8 mouse cellular contexts compared by ENCODE assay signal in genomic region chr1:183146795-183147194, GRCm38 (mm10).
A peak's percentile ranks its signal among the peaks of the same experiment; 100 is the strongest.
DNase-seq lines count a peak whose midpoint lies in the region; ATAC-seq and TF ChIP-seq lines count a peak whose summit lies in the region.

No protein-coding gene starts in this region.

- 19% methylated on average over 9 of the region's 9 CpGs for WGBS in forebrain, embryonic 11.5 days
- WGBS in forebrain, embryonic 14.5 days: 16% methylated on average over 9 of the region's 9 CpGs
- 18% methylated on average over 9 of the region's 9 CpGs for WGBS in lung, embryonic 16.5 days
- 3% methylated on average over 9 of the region's 9 CpGs for WGBS in limb, embryonic 14.5 days
- WGBS in stomach, embryonic 14.5 days: 11% methylated on average over 9 of the region's 9 CpGs

- no peak for TF ChIP-seq POLR2A in limb, embryonic 14.5 days (IDR thresholded peaks at IDR 0.05; ENCODE audit: borderline replicate concordance, extremely low read depth, insufficient read depth, insufficient read length)

- peak; percentile 19; the same call in 1 of the 2 replicates for ATAC-seq in forebrain, embryonic 11.5 days (replicated peaks; ENCODE audit: low FRiP score)
- ATAC-seq in forebrain, embryonic 14.5 days: no peak
- ATAC-seq in lung, embryonic 16.5 days (ENCODE audit: low read depth): no peak
- ATAC-seq in limb, embryonic 14.5 days (ENCODE audit: low FRiP score, low read depth): no peak
- ATAC-seq in stomach, embryonic 14.5 days (ENCODE audit: insufficient number of reproducible peaks, insufficient read depth, low FRiP score, low read depth): no peak

- H3K4me1 ChIP-seq in forebrain, embryonic 11.5 days (replicated peaks; ENCODE audit: control insufficient read depth, insufficient read depth, low read length): peaks cover 16% of the 10 kb centered on the region
- peaks cover 9% of the 10 kb centered on the region for H3K4me1 ChIP-seq in forebrain, embryonic 14.5 days (ENCODE audit: control insufficient read depth, insufficient read depth, low read length)
- H3K4me1 ChIP-seq in lung, embryonic 16.5 days (replicated peaks; ENCODE audit: control insufficient read depth, insufficient read depth, low read length): peaks cover 28% of the 10 kb centered on the region
- peaks cover 48% of the 10 kb centered on the region for H3K4me1 ChIP-seq in limb, embryonic 14.5 days (ENCODE audit: control insufficient read depth, insufficient read depth, low read length)
- peaks cover 31% of the 10 kb centered on the region for H3K4me1 ChIP-seq in stomach, embryonic 14.5 days (ENCODE audit: control insufficient read depth, insufficient read depth, low read length)

- no peak overlapping the region for H3K4me2 ChIP-seq in forebrain, embryonic 11.5 days (ENCODE audit: low read depth, low read length, severe bottlenecking)
- no peak overlapping the region for H3K4me2 ChIP-seq in forebrain, embryonic 14.5 days (ENCODE audit: low read length)
- H3K4me2 ChIP-seq in lung, embryonic 16.5 days (ENCODE audit: low read depth, low read length): peak overlapping the region; percentile 46
- H3K4me2 ChIP-seq in limb, embryonic 14.5 days (replicated peaks; ENCODE audit: low read depth, low read length, severe bottlenecking): peak overlapping the region; percentile 53
- H3K4me2 ChIP-seq in stomach, embryonic 14.5 days (replicated peaks; ENCODE audit: low read depth, low read length): peak overlapping the region; percentile 26; the same call in 1 of the 2 replicates

- no peaks in the 10 kb centered on the region for H3K9me3 ChIP-seq in forebrain, embryonic 11.5 days (ENCODE audit: control insufficient read depth, low read length)
- no peaks in the 10 kb centered on the region for H3K9me3 ChIP-seq in forebrain, embryonic 14.5 days (replicated peaks; ENCODE audit: control insufficient read depth, low read length)
- no peaks in the 10 kb centered on the region for H3K9me3 ChIP-seq in lung, embryonic 16.5 days (ENCODE audit: control insufficient read depth, low read length)
- no peaks in the 10 kb centered on the region for H3K9me3 ChIP-seq in limb, embryonic 14.5 days (ENCODE audit: control insufficient read depth, low read length)
- H3K9me3 ChIP-seq in stomach, embryonic 14.5 days (ENCODE audit: control insufficient read depth, low read depth, low read length): no peaks in the 10 kb centered on the region

- no peaks in the 10 kb centered on the region for H3K27me3 ChIP-seq in forebrain, embryonic 11.5 days (ENCODE audit: control insufficient read depth, insufficient read depth, low read length)
- no peaks in the 10 kb centered on the region for H3K27me3 ChIP-seq in forebrain, embryonic 14.5 days (replicated peaks; ENCODE audit: control insufficient read depth, insufficient read depth, low read length)
- no peaks in the 10 kb centered on the region for H3K27me3 ChIP-seq in lung, embryonic 16.5 days (ENCODE audit: control insufficient read depth, insufficient read depth, low read depth, low read length)
- no peaks in the 10 kb centered on the region for H3K27me3 ChIP-seq in limb, embryonic 14.5 days (ENCODE audit: control insufficient read depth, insufficient read depth, low read length)
- no peaks in the 10 kb centered on the region for H3K27me3 ChIP-seq in stomach, embryonic 14.5 days (ENCODE audit: control insufficient read depth, insufficient read depth, low read length)

- no peak for DNase-seq in forebrain, embryonic 11.5 days (ENCODE audit: low spot score)
- DNase-seq in forebrain, embryonic 14.5 days (ENCODE audit: low spot score): no peak
- DNase-seq in lung, postnatal 36 days: no peak
- DNase-seq in limb, embryonic 14.5 days (ENCODE audit: low spot score): no peak
- DNase-seq in testis, postnatal 10 days (ENCODE audit: low spot score): no peak
- DNase-seq in frontal cortex, postnatal 10 days (ENCODE audit: low spot score in 2 of 2): no peak

- no peak overlapping the region for H3K9ac ChIP-seq in forebrain, embryonic 11.5 days (ENCODE audit: low read length)
- H3K9ac ChIP-seq in forebrain, embryonic 14.5 days (ENCODE audit: low read length): no peak overlapping the region
- H3K9ac ChIP-seq in lung, embryonic 16.5 days (ENCODE audit: low read length): no peak overlapping the region
- H3K9ac ChIP-seq in limb, embryonic 14.5 days (ENCODE audit: low read depth, low read length, severe bottlenecking): peak overlapping the region; percentile 70
- H3K9ac ChIP-seq in stomach, embryonic 14.5 days (replicated peaks; ENCODE audit: low read depth, low read length): no peak overlapping the region

- H3K27ac ChIP-seq in forebrain, embryonic 11.5 days (ENCODE audit: low read depth, low read length): no peak overlapping the region
- no peak overlapping the region for H3K27ac ChIP-seq in forebrain, embryonic 14.5 days (ENCODE audit: low read depth, low read length)
- no peak overlapping the region for H3K27ac ChIP-seq in lung, embryonic 16.5 days (ENCODE audit: low read length)
- H3K27ac ChIP-seq in limb, embryonic 14.5 days (replicated peaks; ENCODE audit: low read depth, low read length): peak overlapping the region; percentile 83
- no peak overlapping the region for H3K27ac ChIP-seq in stomach, embryonic 14.5 days (ENCODE audit: low read length)

- no peak overlapping the region; the same call in 1 of the 2 replicates for H3K4me3 ChIP-seq in forebrain, embryonic 11.5 days (ENCODE audit: low read depth, low read length)
- no peak overlapping the region for H3K4me3 ChIP-seq in forebrain, embryonic 14.5 days (ENCODE audit: low read depth, low read length)
- H3K4me3 ChIP-seq in lung, embryonic 16.5 days (ENCODE audit: low read length): peak overlapping the region; percentile 30
- peak overlapping the region; percentile 43 for H3K4me3 ChIP-seq in limb, embryonic 14.5 days (replicated peaks; ENCODE audit: low read length)
- peak overlapping the region; percentile 18 for H3K4me3 ChIP-seq in stomach, embryonic 14.5 days (ENCODE audit: low read depth, low read length)

- no peaks in the 10 kb centered on the region for H3K36me3 ChIP-seq in forebrain, embryonic 11.5 days (ENCODE audit: control insufficient read depth, insufficient read depth, low read length)
- no peaks in the 10 kb centered on the region for H3K36me3 ChIP-seq in forebrain, embryonic 14.5 days (ENCODE audit: control insufficient read depth, insufficient read depth, low read length)
- no peaks in the 10 kb centered on the region for H3K36me3 ChIP-seq in lung, embryonic 16.5 days (ENCODE audit: control insufficient read depth, insufficient read depth, low read length)
- no peaks in the 10 kb centered on the region for H3K36me3 ChIP-seq in limb, embryonic 14.5 days (ENCODE audit: control insufficient read depth, insufficient read depth, low read length)
- H3K36me3 ChIP-seq in stomach, embryonic 14.5 days (ENCODE audit: control insufficient read depth, insufficient read depth, low read length): no peaks in the 10 kb centered on the region

Comparison
In these comparisons a context has a peak if more than half of its experiments do, and no peak if none do; other contexts are left out.
1. H3K4me2 ChIP-seq: peak in lung, embryonic 16.5 days (single experiment), limb, embryonic 14.5 days (single experiment) and stomach, embryonic 14.5 days (single experiment); none in forebrain, embryonic 11.5 days (single experiment) and forebrain, embryonic 14.5 days (single experiment).
2. H3K4me3 ChIP-seq: peak in lung, embryonic 16.5 days (single experiment), limb, embryonic 14.5 days (single experiment) and stomach, embryonic 14.5 days (single experiment); none in forebrain, embryonic 11.5 days (single experiment) and forebrain, embryonic 14.5 days (single experiment).